Mouse (Mus musculus) left cerebral cortex, adult 2 months (tissue): ENCODE results near the gene Psmg1. TPM values are rescaled to one million over a fixed set of nuclear protein-coding genes. Genes with fewer than 3 reads are reported as not detected.
"Not testable (repeated sequence)": the region's sequence is repeated elsewhere in the genome, so short reads cannot be mapped to it uniquely, and the experiment has no call there.

Experiments used
- DNase-seq, 2 experiments: peaks; one replicate each; pipeline ENCODE4 v3.0.0; 2021 to 2022; ENCODE audit warnings: low spot score in 2 of 2, mixed read lengths in 1 of 2; ENCODE audit errors: extremely low spot score in 1 of 2
- H3K27ac ChIP-seq: fragments of 200-600 bp; 2 replicates; pipeline ENCODE4 v1.8.1; 2022
- H3K4me3 ChIP-seq: fragments of 200-600 bp; 2 replicates; pipeline ENCODE4 v1.8.1; 2022
- CTCF ChIP-seq: fragments of 200-600 bp; IDR thresholded peaks from 2 replicates; pipeline ENCODE4 v1.8.1; 2022; ENCODE audit warnings: antibody characterized with exemption, mild to moderate bottlenecking, moderate library complexity
- intact Hi-C: fragments of 180-260 bp; cut with DNase I; formaldehyde crosslinking; loops from one replicate; pipeline ENCODE4 v1.15.1; 2025
- total RNA-seq, 2 experiments: library from RNA; stranded (reverse); gene quantifications; 2 replicates each; pipeline ENCODE4 v1.2.3; 2021

Gene Psmg1
- total RNA-seq, 2 experiments from 2014 or later = 15.9 to 16.0 TPM

- no peak for DNase-seq
- no peak overlapping the region for H3K27ac ChIP-seq
- intact Hi-C loops = loop anchor here (5.0 kb wide), 1 partner anchor 160 kb away; no protein-coding TSS in a partner anchor
- TF ChIP-seq CTCF = no peak
- H3K4me3 ChIP-seq = no peak overlapping the region
Measured at GRCm38 (mm10) chr16:95992596-95992995, 1.8 kb upstream of the Psmg1 start.

DNA sequence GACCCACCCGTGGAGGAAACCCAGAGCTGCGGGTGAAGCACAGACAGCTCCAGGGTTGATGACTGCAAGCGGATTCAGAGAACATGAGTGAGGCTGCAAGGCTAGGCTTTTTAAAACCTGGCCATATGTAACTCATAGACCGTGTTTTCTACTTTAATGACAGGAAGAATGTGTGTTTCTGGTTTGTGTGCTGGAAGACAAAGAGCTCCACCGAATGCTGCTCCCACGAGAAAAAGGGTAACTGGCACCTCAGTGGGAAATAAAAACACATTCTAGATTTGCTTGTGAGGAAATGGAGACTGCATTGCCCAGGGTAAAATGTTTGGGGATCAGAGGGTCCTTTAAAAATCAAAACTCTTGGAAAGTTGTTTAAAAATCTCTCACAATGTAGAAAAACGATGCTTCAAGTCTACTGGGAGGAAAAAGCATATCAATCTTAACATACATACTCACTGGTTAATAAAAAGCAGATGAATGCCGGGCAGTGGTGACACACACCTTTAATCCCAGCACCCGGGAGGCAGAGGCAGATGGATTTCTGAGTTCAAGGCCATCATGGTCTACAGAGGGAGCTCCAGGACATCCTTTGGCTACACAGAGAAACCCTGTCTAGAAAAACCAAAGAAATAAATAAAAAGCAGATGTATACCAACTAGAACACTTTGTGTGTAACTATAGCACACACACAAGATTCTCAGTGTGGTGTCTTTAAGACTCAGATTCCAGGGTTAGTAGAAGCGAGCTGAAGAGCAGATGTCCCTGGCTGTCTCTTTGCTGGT lies 551 bp upstream of the Psmg1 start:
- no peak; the same call in 1 of the 2 replicates for TF ChIP-seq CTCF
- Histone ChIP-seq H3K27ac (peak overlapping the region; percentile 84), H3K4me3 (peak overlapping the region; percentile 92)
- intact Hi-C loops = loop anchor here (5.0 kb wide), 1 partner anchor 161 kb away; no protein-coding TSS in a partner anchor
- DNase-seq = no peak

DNA sequence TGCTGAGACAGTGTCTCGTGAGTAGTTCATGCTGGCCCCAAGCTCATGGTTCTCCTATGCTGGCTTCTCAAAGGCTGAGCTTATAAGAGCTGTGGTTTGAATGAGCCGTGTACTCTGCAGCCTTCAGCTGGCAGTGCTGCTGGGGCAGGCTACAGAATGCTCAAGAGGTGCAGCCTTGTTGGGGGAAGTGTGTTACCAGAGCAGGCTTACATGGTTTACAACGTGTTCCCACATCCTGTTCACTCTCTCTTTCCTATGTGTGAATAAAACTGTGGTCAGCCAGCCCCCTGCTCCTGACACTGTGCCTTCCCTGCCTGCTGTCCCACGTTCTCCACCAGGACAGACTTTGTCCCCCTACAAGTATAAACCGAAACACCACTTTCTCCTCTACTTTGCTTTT lies 5.8 kb downstream of the Psmg1 start:
- intact Hi-C loops = no loop called here
- no peak overlapping the region for H3K4me3 ChIP-seq
- TF ChIP-seq CTCF = no peak
- DNase-seq = no peak
- H3K27ac ChIP-seq = no peak overlapping the region

DNA sequence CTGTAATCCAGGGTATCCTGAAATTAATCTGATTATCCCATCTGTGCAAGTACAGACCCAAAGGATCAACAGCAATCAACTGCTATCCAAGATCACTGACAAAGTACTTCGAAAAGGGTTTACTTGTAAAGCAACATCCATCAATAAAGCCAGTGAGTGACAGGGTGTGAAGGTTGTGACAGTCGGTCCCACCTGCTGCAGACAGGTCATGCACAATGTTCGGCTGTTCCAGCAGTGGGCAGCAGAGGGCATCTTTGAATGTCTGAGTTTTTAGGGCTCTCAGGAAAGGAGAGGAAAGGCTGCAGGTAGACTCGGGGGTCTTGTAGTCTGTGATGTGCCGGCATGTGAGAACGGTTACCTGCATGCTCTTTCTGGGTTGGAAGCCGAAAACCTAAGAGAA lies 7.2 kb downstream of the Psmg1 start:
- Histone ChIP-seq H3K27ac (no peak overlapping the region), H3K4me3 (no peak overlapping the region)
- DNase-seq = no peak
- TF ChIP-seq CTCF = peak; percentile 32
- intact Hi-C loops = no loop called here

DNA sequence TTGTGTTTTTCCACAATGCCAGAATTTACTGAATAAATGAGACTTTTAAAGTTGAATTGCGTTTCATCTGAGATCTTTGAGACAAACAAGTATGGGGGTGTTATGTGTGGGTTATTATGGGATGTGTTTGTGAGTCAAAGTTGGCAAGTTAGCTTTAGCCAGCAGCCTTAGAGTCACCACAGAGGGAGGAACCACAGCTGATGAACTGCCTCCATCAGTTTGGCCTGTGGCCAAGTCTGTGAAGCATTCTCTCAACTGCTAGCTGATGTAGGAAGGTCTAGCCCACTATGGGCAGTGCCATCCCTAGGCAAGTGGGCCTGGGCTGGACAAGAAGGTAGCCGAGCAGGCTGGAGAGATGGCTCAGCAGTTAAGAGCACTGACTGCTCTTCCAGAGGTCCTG lies 19.9 kb downstream of the Psmg1 start:
- intact Hi-C loops = no loop called here
- no peak for TF ChIP-seq CTCF
- no peak overlapping the region for H3K27ac ChIP-seq
- H3K4me3 ChIP-seq = no peak overlapping the region
- DNase-seq = no peak

- intact Hi-C loops = loop anchor here (5.0 kb wide), 1 partner anchor 770 kb away; no protein-coding TSS in a partner anchor
- no peak for DNase-seq
- no peak for TF ChIP-seq CTCF
- Histone ChIP-seq H3K4me3 (no peak overlapping the region), H3K27ac (no peak overlapping the region)
Measured at GRCm38 (mm10) chr16:95967455-95967854, 23.3 kb downstream of the Psmg1 start.

- H3K4me3 ChIP-seq = no peak overlapping the region
- peak; percentile 48 for TF ChIP-seq CTCF
- no peak overlapping the region for H3K27ac ChIP-seq
- DNase-seq = peak in 1 of 2 experiments; percentile 26
- intact Hi-C loops = loop anchor here (2.0 to 5.0 kb wide), 5 partner anchors 357 to 767 kb away; no protein-coding TSS in a partner anchor
Measured at GRCm38 (mm10) chr16:95964427-95965023, 26.2 kb downstream of the Psmg1 start.

DNA sequence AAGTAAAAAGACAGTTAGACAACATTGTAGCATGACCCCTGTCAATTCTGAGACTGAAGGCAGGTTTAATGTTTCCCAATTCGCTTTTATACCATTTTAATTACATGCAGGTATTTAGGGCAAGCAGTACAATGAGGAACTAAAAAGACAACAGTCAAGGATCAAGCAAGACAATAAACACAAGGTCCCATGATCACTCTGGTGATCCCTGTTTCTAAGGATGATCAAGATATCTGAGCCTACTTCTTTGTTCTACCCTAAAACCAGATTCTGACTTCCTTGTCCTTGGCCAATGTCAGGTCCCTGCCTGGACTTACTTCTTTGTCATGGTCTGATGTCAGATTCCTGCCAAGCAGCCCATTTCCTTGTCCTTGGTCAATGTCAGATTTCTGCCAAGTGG lies 29.3 kb downstream of the Psmg1 start:
- intact Hi-C loops = loop anchor here (5.0 kb wide), 3 partner anchors 354 to 494 kb away; no protein-coding TSS in a partner anchor
- H3K4me3 ChIP-seq, H3K27ac ChIP-seq, DNase-seq: not testable (repeated sequence)

DNA sequence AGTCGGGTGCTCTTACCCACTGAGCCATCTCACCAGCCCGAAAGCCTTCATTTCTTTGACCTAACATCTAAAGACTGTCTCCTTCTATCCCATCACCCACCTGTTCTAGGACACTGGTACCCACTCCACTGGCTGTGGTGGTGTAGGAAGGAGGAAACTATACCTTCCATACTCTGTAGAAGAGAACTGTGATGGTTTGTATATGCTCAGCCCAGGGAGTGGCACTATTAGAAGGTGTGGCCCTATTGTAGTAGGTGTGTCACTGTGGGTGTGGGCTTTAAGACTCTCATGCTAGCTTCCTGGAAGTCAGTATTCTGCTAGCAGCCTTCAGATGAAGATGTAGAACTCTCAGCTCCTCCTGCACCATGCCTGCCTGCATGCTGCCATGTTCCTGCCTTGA lies 30.1 kb downstream of the Psmg1 start:
- intact Hi-C loops = loop anchor here (5.0 kb wide), 3 partner anchors 353 to 493 kb away; no protein-coding TSS in a partner anchor
- not testable (repeated sequence) for H3K4me3 ChIP-seq, DNase-seq, H3K27ac ChIP-seq

DNA sequence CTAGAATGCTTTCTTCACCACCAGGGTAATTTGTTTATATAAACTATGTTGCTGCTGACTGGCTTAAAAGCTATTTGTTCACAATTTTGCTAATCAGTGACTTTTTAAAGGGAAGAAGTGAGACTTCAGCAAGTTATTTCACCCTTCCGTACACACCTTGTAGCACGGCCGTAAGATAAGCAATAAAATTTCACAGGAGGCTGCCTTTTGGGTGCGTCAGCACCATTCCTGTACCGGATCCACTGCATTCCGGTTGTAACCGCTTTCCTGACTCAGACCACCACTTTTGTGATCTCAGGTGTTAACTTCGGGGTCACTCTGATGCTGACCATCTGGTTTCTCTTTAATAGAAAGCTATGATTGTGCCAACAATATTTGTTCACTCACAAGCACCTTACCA lies 32.7 kb downstream of the Psmg1 start:
- Histone ChIP-seq H3K27ac (no peak overlapping the region), H3K4me3 (no peak overlapping the region)
- no peak for DNase-seq
- TF ChIP-seq CTCF = no peak
- intact Hi-C loops = no loop called here

DNA sequence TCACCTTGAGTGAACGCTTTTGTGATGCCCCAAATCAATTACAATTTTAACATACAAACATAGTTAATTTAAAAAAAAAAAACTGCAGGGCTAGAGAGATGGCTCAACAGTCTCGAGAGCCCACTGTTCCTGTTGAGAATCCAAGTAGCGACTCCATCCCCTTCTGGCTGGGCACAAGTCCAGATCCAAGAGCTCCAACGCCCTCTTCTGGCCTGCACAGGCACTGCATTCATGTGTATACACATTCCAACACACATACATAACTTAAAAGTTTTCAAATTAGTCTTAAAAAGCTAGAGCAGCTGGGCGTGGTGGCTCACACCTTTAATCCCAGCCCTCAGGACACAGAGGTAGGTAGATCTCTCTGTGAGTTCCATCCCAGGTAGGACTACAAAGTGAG lies 34.1 kb downstream of the Psmg1 start:
- intact Hi-C loops = no loop called here
- DNase-seq = no peak
- no peak overlapping the region for H3K27ac ChIP-seq
- H3K4me3 ChIP-seq = no peak overlapping the region
- TF ChIP-seq CTCF = peak; percentile 29; the same call in 1 of the 2 replicates

DNA sequence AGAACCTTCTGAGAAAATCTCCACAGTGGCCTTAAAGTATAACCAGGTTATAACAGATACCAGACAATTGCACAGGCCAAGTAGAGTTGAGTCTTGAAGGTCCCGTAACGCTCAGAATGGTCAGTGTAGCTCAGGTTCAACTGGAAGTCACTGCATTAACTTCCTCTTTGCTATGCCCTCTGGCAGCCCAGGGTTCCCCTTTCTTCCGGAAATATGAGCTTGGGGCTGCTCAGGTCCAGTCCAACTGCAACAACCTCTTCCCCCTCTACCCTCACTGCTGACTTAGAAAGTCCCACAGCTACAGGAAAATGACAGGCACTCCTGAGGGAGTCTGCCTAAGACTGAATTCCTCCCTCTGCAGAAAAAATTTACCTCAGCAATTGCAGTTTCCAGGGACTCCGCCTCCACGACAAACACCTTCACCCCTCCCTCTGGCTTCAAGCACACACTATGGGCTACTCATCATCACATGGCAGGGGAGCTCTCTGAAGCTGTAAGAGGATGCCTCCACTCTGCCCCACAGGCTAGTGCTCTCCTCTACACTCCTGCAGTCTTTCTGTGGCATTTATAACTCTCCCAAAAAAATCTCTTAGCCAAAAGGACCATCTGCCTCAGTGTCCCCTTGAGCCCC lies 34.9 kb downstream of the Psmg1 start:
- DNase-seq = no peak
- H3K27ac ChIP-seq = no peak overlapping the region
- H3K4me3 ChIP-seq = no peak overlapping the region
- intact Hi-C loops = no loop called here
- no peak for TF ChIP-seq CTCF
